Mouse (Mus musculus) megakaryocyte, embryonic 14.5 days (primary cell): Measurements from ENCODE around the gene Prkra. TPM values are rescaled to one million over a fixed set of nuclear protein-coding genes. Genes with fewer than 3 reads are reported as not detected.

ENCODE experiments used
- H3K27me3 ChIP-seq: replicated peaks from 2 replicates; pipeline ENCODE3; 2012; ENCODE audit warnings: inconsistent platforms
- H3K36me3 ChIP-seq: replicated peaks from 2 replicates; pipeline ENCODE3; 2012; ENCODE audit warnings: low read length, inconsistent platforms, mixed read lengths
- H3K4me1 ChIP-seq: 2 replicates; pipeline ENCODE4 v1.6.1; 2012; ENCODE audit warnings: inconsistent platforms
- H3K4me3 ChIP-seq: replicated peaks from 2 replicates; pipeline ENCODE3; 2012; ENCODE audit warnings: moderate library complexity, mild to moderate bottlenecking, inconsistent platforms
- H3K9me3 ChIP-seq: 2 replicates; pipeline ENCODE4 v1.6.1; 2012; ENCODE audit warnings: inconsistent platforms
- FLI1 ChIP-seq: IDR thresholded peaks from 2 replicates; pipeline ENCODE4 v1.6.1; 2012; ENCODE audit warnings: low read length, inconsistent platforms, mixed read lengths
- GATA1 ChIP-seq: IDR thresholded peaks from 3 replicates; pipeline ENCODE4 v1.6.1; 2012; ENCODE audit warnings: mixed read lengths, low read length, inconsistent platforms, borderline replicate concordance
- polyA plus RNA-seq: library from polyadenylated mRNA; stranded (reverse); fragments of >175 nt; gene quantifications from 2 replicates; pipeline ENCODE4 v1.2.3, GENCODE M21; 2012; ENCODE audit warnings: low replicate concordance; ENCODE audit not compliant: insufficient read depth

Gene Prkra
- polyA plus RNA-seq, 1 experiment: 12.2 TPM

- H3K27me3 ChIP-seq: no peaks in the 10 kb centered on the region
- TF ChIP-seq GATA1 (no peak), FLI1 (no peak)
- peak overlapping the region; percentile 95 for H3K4me3 ChIP-seq
- peaks cover 71% of the 10 kb centered on the region for H3K4me1 ChIP-seq
- H3K36me3 ChIP-seq: peaks cover 31% of the 10 kb centered on the region
- H3K9me3 ChIP-seq: no peaks in the 10 kb centered on the region
Measured at GRCm38 (mm10) chr2:76675949-76676348, 28.1 kb upstream of the Prkra start.

DNA sequence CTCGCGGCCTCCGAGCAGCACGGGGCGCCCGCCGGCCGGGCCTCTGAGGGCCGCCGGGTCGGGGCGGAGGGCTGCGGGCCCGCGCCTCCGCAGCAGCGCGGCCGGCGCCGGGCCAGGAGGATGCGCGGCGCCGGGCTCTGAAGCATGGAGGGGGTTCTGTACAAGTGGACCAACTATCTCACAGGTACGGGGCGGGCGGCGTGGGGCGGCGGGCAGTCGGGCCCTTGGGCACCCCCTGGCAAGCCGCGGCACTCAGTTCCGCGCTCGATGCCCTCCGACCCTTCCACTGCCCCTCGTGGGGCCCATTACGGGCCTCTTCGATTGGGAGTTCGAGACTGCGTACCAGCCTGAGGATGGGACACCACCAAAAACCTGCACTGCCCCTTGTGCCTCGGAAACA is 27.6 kb upstream of the Prkra start:
- Histone ChIP-seq H3K27me3 (no peaks in the 10 kb centered on the region), H3K36me3 (peaks cover 26% of the 10 kb centered on the region)
- TF ChIP-seq GATA1: no peak
- no peak for TF ChIP-seq FLI1

DNA sequence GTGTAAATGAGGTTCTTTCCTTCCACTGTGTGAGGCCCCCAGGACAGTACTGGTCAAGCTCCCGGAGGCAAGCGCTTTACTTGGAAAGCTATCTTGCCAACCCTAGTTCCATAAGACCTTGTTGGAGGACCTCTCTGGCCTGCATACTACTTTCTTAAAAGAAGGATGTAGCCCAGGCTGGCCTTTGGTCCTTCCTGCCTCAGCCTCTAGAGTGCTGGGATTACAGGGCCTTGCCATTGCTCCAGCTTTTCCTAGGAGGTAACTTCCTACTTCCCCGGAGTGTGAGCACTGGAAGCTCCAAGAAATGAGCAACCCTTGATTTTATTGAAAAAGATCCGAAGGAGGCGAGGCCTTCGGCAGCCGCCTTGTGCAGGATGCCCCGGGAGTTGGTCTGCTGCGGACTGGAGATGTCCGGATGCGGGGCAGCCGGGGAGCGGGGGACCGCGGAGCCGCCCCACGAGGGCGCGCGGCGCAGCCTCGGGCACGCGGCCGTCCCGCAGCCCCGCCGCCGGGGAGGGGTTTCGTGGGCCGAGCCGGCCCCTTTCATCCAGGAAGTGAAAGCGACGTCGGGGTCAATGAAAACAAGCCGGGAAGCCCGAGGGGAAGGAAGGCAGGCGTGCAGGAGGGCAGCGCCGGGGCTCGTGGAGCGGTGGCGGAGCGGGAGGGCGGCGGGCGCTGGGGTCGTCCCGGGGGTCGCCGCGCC is 27.1 kb upstream of the Prkra start, which contains the start of gene Plekha3:
Plekha3 (plus strand) TSS at position 557 of the 703 bp plus-strand sequence.
- peaks cover 68% of the 10 kb centered on the region for H3K4me1 ChIP-seq
- no peaks in the 10 kb centered on the region for H3K9me3 ChIP-seq
- TF ChIP-seq GATA1: no peak
- TF ChIP-seq FLI1: no peak
- H3K4me3 ChIP-seq: peak within 1 kb of the TSS; percentile 95
- H3K36me3 ChIP-seq: peaks cover 21% of the 10 kb centered on the region
- H3K27me3 ChIP-seq: no peaks in the 10 kb centered on the region

More for the DNA sequence above, 27.6 kb upstream of the Prkra start:
- no peaks in the 10 kb centered on the region for H3K9me3 ChIP-seq
- H3K4me1 ChIP-seq: peaks cover 71% of the 10 kb centered on the region
- H3K4me3 ChIP-seq: peak overlapping the region; percentile 95

GRCm38 (mm10) chr2:76673472-76674081 is 25.8 kb upstream of the Prkra start:
- H3K27me3 ChIP-seq: no peaks in the 10 kb centered on the region
- peaks cover 58% of the 10 kb centered on the region for H3K4me1 ChIP-seq
- H3K4me3 ChIP-seq: peak overlapping the region; percentile 94
- no peaks in the 10 kb centered on the region for H3K9me3 ChIP-seq
- TF ChIP-seq GATA1 (no peak), FLI1 (no peak)
- peaks cover 20% of the 10 kb centered on the region for H3K36me3 ChIP-seq

DNA sequence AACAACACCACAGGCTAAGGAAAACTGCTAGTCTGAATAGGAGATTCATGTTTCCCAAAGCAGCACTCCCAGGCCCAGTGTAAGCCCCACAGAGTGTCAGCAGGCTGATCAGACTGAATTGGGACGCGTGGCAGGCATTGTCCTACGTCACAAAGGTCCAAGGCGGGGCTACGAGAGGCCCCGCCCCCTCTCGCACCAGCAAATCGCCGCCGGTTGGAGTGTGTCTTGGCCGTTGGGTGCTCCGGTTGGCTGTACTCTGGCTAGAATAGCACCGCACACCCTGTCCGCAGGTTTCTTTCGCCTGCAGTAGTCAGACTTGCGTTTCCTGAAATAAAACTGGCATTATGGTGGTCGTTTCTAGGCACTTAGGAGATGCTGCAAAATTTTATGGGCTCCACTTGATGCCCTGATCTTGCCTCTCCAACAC is 25.2 kb upstream of the Prkra start, which contains the start of gene Fkbp7:
Fkbp7 (minus strand) TSS at position 151 of the 427 bp plus-strand sequence.
- H3K4me3 ChIP-seq: peak within 1 kb of the TSS; percentile 94
- TF ChIP-seq FLI1: no peak
- H3K4me1 ChIP-seq: peaks cover 55% of the 10 kb centered on the region
- peaks cover 18% of the 10 kb centered on the region for H3K36me3 ChIP-seq
- no peaks in the 10 kb centered on the region for H3K9me3 ChIP-seq
- H3K27me3 ChIP-seq: no peaks in the 10 kb centered on the region

DNA sequence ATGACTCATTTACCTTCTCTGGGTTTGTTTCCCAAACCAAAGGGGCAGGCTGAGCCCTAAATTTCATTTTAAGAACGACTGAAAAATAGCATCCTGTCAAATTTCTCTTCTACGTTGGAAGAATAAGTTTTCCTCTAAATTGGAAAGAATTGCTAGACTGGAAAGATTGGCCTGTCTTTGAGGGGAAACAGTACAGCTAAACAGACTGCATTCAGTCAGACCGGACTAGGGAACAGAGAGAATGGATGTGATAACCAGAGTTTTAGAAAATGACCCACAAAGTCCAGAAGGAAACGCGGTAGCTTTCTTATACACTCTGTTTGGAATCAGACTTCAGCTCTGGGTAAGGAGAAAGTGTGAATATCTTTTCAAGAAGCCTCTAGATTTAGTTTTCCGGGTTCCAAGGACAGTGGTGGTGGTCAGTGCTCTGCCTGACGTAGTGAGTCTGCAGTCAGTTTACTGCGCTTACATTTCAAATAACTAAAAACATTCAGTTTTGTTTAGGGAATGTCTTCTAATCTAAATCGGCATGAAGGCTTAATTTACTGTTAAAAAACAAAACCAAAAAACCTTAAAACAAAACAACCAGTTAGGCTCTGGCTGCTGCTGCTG is 24.4 kb upstream of the Prkra start:
- Histone ChIP-seq H3K27me3 (no peaks in the 10 kb centered on the region), H3K36me3 (peaks cover 18% of the 10 kb centered on the region), H3K9me3 (no peaks in the 10 kb centered on the region), H3K4me3 (peak overlapping the region; percentile 94), H3K4me1 (peaks cover 50% of the 10 kb centered on the region)
- TF ChIP-seq GATA1 (no peak), FLI1 (no peak)

- Histone ChIP-seq H3K4me1 (peaks cover 44% of the 10 kb centered on the region), H3K4me3 (peak overlapping the region; percentile 94), H3K9me3 (no peaks in the 10 kb centered on the region), H3K27me3 (no peaks in the 10 kb centered on the region), H3K36me3 (peaks cover 24% of the 10 kb centered on the region)
- TF ChIP-seq GATA1 (no peak), FLI1 (no peak)
Measured at GRCm38 (mm10) chr2:76671641-76672040, 23.8 kb upstream of the Prkra start.

GRCm38 (mm10) chr2:76667200-76667599 is 19.4 kb upstream of the Prkra start:
- H3K27me3 ChIP-seq: no peaks in the 10 kb centered on the region
- TF ChIP-seq GATA1: no peak
- TF ChIP-seq FLI1: no peak
- peaks cover 16% of the 10 kb centered on the region; the same call in 1 of the 2 replicates for H3K4me1 ChIP-seq
- H3K9me3 ChIP-seq: no peaks in the 10 kb centered on the region
- H3K4me3 ChIP-seq: no peak overlapping the region
- H3K36me3 ChIP-seq: peaks cover 61% of the 10 kb centered on the region

- H3K9me3 ChIP-seq: no peaks in the 10 kb centered on the region
- H3K4me1 ChIP-seq: peaks cover 6% of the 10 kb centered on the region; the same call in 1 of the 2 replicates
- H3K36me3 ChIP-seq: peaks cover 69% of the 10 kb centered on the region
- H3K4me3 ChIP-seq: no peak overlapping the region
- no peak for TF ChIP-seq GATA1
- no peak for TF ChIP-seq FLI1
- H3K27me3 ChIP-seq: no peaks in the 10 kb centered on the region
Measured at GRCm38 (mm10) chr2:76665531-76665930, 17.7 kb upstream of the Prkra start.

DNA sequence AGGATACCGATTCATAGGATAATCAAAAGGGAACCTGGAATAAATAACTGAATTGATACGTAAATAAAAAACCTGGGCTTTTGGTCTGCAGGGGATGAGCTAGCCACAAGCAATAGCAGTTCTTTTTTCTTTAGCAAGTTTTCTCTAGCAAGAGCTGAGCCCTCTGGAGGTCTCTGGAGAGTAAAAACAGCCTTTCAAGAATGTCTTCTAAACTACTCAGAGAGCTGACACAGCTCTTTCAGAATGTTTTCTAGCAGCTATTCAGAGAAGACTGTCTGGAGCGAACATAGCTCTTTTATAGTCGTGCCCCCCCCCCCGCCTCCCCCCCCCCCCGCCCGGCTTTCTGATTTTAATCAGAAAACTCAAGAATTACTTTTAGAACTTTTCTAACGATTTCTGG is 11.6 kb upstream of the Prkra start:
- peaks cover 16% of the 10 kb centered on the region for H3K4me1 ChIP-seq
- TF ChIP-seq GATA1: no peak
- TF ChIP-seq FLI1: no peak
- H3K4me3 ChIP-seq: no peak overlapping the region
- H3K9me3 ChIP-seq: no peaks in the 10 kb centered on the region
- H3K36me3 ChIP-seq: peaks cover 29% of the 10 kb centered on the region
- peaks cover 4% of the 10 kb centered on the region for H3K27me3 ChIP-seq

DNA sequence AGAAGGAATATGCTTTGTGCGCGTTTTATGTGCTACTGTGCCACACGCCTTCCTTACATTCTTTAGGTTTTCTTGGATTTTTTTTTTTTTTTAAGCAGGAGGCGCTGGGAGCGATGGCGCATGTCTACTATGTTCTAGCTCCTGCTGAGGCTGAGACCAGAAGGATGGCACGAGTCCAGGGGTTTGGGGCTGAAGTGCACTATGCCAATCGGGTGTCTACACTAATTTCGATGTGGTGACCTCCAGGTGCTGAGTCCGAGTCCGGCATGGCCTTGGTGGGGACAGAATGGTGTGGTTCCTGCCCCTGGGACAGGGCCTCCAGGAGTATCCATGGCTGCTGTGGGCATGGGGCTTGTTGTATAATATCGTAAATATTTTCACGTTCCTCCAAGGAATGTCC is 10.7 kb upstream of the Prkra start:
- H3K9me3 ChIP-seq: no peaks in the 10 kb centered on the region
- H3K4me1 ChIP-seq: peaks cover 16% of the 10 kb centered on the region
- H3K4me3 ChIP-seq: no peak overlapping the region
- H3K27me3 ChIP-seq: peaks cover 4% of the 10 kb centered on the region
- H3K36me3 ChIP-seq: peaks cover 21% of the 10 kb centered on the region
- TF ChIP-seq GATA1 (no peak), FLI1 (no peak)
